Mouse (Mus musculus): ENCODE measurements around the gene Krt14. TPM values are rescaled to one million over a fixed set of nuclear protein-coding genes. Genes with fewer than 3 reads are reported as not detected.
A peak's percentile ranks its signal among the peaks of the same experiment; 100 is the strongest.

Krt14 gene
- polyA plus RNA-seq, 1 experiment from 2014 or later, result 0.22 TPM

DNA sequence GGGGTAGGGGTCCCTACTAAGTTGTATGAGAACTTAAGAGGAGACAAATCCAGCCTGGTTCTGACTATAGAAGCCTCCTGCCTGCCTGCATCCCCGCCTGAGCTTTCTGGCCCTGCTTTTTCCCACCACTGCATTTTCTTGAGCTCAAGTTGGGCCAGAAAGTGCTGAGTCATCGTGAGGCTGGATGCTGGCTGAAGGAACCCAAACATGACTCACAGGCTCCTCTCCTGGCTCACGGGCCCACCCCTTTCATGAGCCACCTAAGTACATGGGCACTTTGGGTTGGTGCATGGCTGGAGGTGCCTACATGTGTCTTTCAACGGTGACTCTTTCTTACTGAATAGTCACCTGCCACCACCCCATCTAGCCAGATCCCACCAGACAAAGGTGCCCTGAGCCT is 8.7 kb downstream of the Krt14 start:
- Histone ChIP-seq H3K27me3 (no peaks in the 10 kb centered on the region), H3K27ac (no peak overlapping the region), H3K4me1 (replicated peaks) (no peaks in the 10 kb centered on the region), H3K9ac (replicated peaks) (no peak overlapping the region), H3K36me3 (no peaks in the 10 kb centered on the region), H3K4me2 (replicated peaks) (no peak overlapping the region), H3K9me3 (no peaks in the 10 kb centered on the region), H3K4me3 (replicated peaks) (no peak overlapping the region)
- 83% methylated on average over 4 of the region's 4 CpGs for WGBS
- ATAC-seq, result no peak

DNA sequence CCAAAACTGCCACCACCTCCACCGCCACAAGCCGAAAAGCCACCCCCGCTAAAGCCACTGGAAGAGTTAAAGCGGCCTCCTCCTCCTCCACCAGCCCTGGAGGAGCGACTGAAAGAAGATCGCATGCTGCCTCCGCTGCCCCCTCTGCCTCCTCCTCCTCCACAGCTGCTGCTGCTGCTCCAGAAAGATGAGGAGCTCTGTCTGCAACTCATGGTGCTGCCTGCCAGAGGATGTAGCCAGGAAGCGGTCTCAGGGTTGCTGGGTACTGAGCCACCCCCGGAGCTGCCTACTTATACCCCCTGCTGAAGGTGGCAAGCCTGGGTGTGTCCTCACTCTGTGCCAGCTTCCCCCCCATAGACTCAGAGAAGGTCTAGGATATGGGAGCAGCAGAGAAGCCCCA is 14.4 kb downstream of the Krt14 start, which contains the start of gene Krt9:
TSS of gene Krt9 (minus strand) at position 255 of the 400 bp plus-strand sequence.
- Histone ChIP-seq H3K9ac (replicated peaks) (no peak within 1 kb of the TSS), H3K27ac (no peak within 1 kb of the TSS), H3K4me2 (replicated peaks) (no peak within 1 kb of the TSS), H3K27me3 (no peaks in the 10 kb centered on the region), H3K4me3 (replicated peaks) (no peak within 1 kb of the TSS), H3K9me3 (no peaks in the 10 kb centered on the region), H3K4me1 (replicated peaks) (no peaks in the 10 kb centered on the region), H3K36me3 (no peaks in the 10 kb centered on the region)
- 73% methylated on average over 9 of the region's 9 CpGs for WGBS
- ATAC-seq, result no peak

DNA sequence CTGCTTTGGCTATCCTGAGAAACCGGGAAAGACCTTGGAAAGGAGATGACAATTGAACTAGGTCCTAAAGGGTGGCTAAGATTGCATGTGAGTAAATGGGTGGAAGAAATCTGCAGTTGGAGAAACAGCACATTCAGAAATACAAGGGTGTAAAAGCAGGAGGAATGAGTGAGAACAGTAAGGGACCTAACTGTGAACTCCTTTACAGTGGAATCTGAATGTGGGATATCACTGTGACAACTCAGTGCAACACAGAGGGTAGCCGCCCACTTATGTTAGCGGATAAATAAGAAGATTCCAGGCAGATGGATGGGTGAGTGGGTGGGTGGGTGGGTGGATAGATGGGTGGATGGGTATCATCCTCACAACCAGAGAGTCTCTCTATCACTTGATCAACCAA is 15.5 kb downstream of the Krt14 start:
- no peak for ATAC-seq
- WGBS, result 97% methylated on average over 3 of the region's 3 CpGs

DNA sequence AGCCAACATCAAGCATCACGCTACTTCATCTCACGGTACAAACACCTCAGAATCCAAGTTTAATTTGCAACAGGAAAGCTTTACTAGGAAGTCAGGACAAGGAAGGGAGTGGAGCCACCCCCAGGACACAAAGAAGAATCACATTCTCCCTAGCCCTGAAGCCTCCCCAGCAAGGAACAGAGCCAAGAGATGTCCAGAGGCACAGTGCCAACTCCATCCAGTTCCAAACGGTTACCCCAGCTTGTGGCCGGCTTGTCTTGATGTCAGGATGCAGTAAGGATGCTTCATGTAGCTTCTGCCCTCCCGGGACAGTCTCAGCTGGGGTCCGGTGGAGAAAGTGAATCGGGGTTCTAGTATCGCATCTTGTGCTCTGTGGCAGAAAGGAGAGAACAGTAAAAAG is 20.6 kb downstream of the Krt14 start:
- no peak overlapping the region for H3K4me3 ChIP-seq (replicated peaks)
- 89% methylated on average over 8 of the region's 8 CpGs for whole genome bisulfite sequencing
- H3K27me3 ChIP-seq, result no peaks in the 10 kb centered on the region

More for the DNA sequence above, 15.5 kb downstream of the Krt14 start:
- Histone ChIP-seq H3K4me1 (replicated peaks) (no peaks in the 10 kb centered on the region), H3K27ac (no peak overlapping the region), H3K36me3 (no peaks in the 10 kb centered on the region), H3K4me3 (replicated peaks) (no peak overlapping the region), H3K9ac (replicated peaks) (no peak overlapping the region), H3K4me2 (replicated peaks) (no peak overlapping the region), H3K9me3 (no peaks in the 10 kb centered on the region), H3K27me3 (no peaks in the 10 kb centered on the region)

DNA sequence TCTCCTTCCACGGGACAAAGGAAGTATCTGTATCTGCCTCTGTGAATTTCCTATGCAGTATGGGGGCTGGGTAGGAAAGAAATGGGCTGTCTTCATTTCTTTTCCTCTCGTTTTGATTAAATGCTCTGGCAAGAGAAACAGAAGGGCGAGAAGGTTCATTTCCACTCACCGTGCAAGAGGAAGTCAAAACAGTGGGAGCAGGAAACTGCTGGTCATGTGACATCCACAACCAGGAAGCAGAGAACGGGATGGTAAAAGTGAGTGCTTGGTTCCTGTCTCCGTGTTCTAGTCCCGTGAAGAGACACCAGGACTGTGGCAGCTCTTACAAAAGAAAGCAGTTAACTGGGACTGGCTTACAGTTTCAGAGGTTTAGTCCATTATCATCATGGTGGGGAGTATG is 25.6 kb downstream of the Krt14 start:
- H3K9me3 ChIP-seq, result no peaks in the 10 kb centered on the region
- H3K4me1 ChIP-seq (replicated peaks), result no peaks in the 10 kb centered on the region
- H3K9ac ChIP-seq (replicated peaks), result no peak overlapping the region
- no peak overlapping the region for H3K4me3 ChIP-seq (replicated peaks)
- no peak overlapping the region for H3K4me2 ChIP-seq (replicated peaks)
- WGBS, result 85% methylated on average over 7 of the region's 7 CpGs
- no peak overlapping the region for H3K27ac ChIP-seq
- no peaks in the 10 kb centered on the region for H3K27me3 ChIP-seq
- H3K36me3 ChIP-seq, result no peaks in the 10 kb centered on the region
- no peak for ATAC-seq

More for the DNA sequence above, 20.6 kb downstream of the Krt14 start:
- Histone ChIP-seq H3K9me3 (no peaks in the 10 kb centered on the region), H3K27ac (no peak overlapping the region), H3K4me1 (replicated peaks) (no peaks in the 10 kb centered on the region), H3K36me3 (no peaks in the 10 kb centered on the region), H3K9ac (replicated peaks) (no peak overlapping the region), H3K4me2 (replicated peaks) (no peak overlapping the region)
- ATAC-seq, result no peak

DNA sequence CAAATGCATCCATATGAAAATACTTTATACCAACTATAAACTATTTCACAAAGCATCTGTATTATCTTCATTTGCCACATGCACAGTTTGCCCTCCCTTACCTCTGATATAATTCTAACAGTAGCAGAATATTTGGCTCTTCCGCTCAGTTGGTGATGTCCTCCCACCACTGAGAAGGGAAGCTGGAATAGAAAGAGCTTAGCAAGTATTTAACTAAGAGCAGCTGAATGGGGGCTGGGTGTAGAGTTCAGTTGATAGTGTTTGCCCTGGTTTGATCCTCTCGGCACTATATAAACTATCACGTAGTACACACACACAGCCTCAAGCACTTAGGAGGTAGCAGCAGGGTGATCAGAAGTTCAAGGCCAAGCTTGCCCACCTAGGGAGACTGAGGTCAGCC is 28.1 kb downstream of the Krt14 start:
- ATAC-seq, result no peak
- H3K27ac ChIP-seq, result no peak overlapping the region
- 80% methylated on average over 3 of the region's 3 CpGs for WGBS
- no peaks in the 10 kb centered on the region for H3K36me3 ChIP-seq
- H3K9ac ChIP-seq (replicated peaks), result no peak overlapping the region
- H3K4me1 ChIP-seq (replicated peaks), result no peaks in the 10 kb centered on the region
- H3K4me3 ChIP-seq (replicated peaks), result no peak overlapping the region
- H3K4me2 ChIP-seq (replicated peaks), result no peak overlapping the region
- H3K9me3 ChIP-seq, result no peaks in the 10 kb centered on the region
- no peaks in the 10 kb centered on the region for H3K27me3 ChIP-seq

DNA sequence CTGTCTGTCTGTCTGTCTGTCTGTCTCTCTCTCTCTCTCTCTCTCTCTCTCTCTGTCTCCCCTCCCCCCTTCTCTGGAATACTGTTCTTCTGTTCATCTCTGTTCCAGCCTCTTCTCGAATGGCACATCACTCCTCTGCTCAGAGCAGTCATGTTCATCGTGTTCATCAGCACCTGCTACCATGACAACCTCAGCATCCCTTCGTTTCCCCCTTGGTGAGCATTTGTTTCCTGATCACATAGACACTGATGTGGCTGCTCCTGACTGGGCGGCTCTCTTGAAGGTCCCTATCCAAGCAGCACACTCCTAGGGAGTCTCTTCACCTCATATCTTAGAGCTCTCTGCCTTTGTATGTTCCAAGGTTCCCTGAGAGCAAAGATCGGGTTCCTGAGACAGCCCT is 29.0 kb downstream of the Krt14 start:
- 74% methylated on average over 5 of the region's 5 CpGs for WGBS
- Histone ChIP-seq H3K27me3 (no peaks in the 10 kb centered on the region), H3K27ac (no peak overlapping the region)

DNA sequence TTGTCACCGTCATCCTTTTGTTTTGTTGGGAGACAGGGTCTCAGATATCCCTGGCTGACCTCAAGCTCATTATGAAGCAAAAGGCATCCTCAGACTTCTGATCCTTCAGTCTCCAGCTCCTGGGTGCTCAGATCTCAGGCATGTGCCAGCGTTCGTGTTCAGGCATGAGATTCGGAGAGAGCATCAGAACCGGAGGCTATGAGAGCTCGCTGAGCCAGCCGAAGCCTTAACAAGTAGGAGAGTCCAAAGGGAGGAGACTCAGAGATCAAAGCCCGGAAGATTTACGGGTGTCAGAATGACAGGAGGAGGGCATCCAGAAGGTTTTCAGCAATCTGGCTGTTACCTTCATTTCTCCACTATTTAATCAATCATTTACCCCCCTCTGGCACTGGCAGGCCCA is 30.6 kb downstream of the Krt14 start:
- ATAC-seq, result no peak
- H3K27me3 ChIP-seq, result no peaks in the 10 kb centered on the region
- no peaks in the 10 kb centered on the region for H3K9me3 ChIP-seq
- H3K4me2 ChIP-seq (replicated peaks), result no peak overlapping the region
- no peak overlapping the region for H3K9ac ChIP-seq (replicated peaks)
- 81% methylated on average over 9 of the region's 9 CpGs for WGBS
- H3K4me1 ChIP-seq (replicated peaks), result no peaks in the 10 kb centered on the region
- H3K4me3 ChIP-seq (replicated peaks), result no peak overlapping the region
- H3K36me3 ChIP-seq, result no peaks in the 10 kb centered on the region
- H3K27ac ChIP-seq, result no peak overlapping the region

More for the DNA sequence above, 29.0 kb downstream of the Krt14 start:
- Histone ChIP-seq H3K4me1 (replicated peaks) (no peaks in the 10 kb centered on the region), H3K4me3 (replicated peaks) (no peak overlapping the region), H3K9ac (replicated peaks) (no peak overlapping the region), H3K36me3 (no peaks in the 10 kb centered on the region), H3K9me3 (no peaks in the 10 kb centered on the region), H3K4me2 (replicated peaks) (no peak overlapping the region)
- ATAC-seq, result no peak

DNA sequence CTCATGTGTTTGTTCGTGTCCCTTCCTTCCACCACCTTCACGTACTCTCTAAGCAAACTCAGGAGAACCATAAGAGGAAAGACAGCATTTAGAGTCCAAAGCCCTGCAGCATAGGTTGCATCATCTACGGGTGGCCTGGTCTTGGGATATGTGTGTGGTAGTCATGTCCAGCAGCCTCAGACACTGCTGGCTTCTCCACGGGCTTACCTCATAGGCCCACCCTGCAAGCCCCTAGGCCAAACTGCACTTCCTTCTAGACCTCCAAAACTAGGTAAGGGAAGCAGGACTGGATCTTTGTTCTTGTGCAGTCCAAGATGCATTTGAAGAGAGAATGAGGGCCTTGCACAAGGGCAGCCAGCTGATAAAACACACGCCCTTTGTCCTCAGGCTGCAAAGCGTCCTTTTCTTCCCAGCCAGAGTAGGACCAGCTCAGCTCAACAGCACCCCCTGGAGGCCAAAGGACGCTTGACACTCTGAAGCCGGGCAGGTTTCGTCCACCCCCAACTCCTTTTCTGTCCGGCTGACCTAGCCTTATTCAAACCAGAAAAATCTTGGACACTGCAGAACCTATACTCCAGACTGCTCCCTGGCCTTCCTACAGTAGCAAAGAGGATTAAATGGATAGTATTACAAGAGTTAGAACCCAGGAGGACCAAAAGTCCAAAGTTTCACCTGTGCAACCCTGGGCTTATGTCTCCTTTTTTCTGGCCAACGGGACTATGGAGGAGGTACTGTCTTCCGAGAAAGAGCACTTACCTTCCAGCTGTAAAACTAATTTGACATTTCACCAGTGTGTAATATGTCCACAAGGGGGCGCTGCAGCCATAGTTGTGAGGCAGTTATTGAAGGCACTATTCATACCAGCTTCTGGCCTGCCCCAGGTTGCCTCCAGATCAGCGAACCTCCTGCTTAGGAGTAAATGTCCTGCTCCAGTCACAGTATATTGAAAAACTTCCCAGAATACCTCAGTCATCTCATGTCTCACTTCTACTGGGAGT is 38.3 kb downstream of the Krt14 start:
- peak; percentile 60 for ATAC-seq
- no peak overlapping the region for H3K4me3 ChIP-seq (replicated peaks)
- H3K4me2 ChIP-seq (replicated peaks), result no peak overlapping the region
- WGBS, result 35% methylated on average over 14 of the region's 14 CpGs
- no peaks in the 10 kb centered on the region for H3K9me3 ChIP-seq
- H3K27ac ChIP-seq, result no peak overlapping the region
- no peak overlapping the region for H3K9ac ChIP-seq (replicated peaks)
- no peaks in the 10 kb centered on the region for H3K36me3 ChIP-seq
- no peaks in the 10 kb centered on the region; the same call in 1 of the 2 replicates for H3K4me1 ChIP-seq (replicated peaks)
- no peaks in the 10 kb centered on the region for H3K27me3 ChIP-seq

DNA sequence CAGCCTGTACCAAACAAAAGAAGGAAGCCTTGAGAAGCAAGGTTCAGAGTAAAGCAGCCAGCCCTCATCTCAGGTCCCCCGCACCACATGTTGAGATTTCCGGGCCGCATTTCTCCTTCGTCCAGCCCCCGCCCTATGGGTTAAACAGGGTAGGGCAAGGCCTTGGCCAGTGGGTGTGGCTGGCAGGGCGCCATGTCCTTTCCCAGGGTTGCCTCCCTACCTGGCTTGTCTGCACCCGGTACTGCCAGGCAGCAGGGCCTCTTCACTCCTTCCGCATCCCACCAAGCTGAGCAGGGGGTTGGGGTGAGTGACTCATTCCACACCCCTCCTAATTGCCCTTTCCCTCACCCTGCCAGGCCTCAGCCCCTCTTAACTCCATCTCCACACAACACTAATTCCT is 39.3 kb downstream of the Krt14 start:
- no peak overlapping the region for H3K9ac ChIP-seq (replicated peaks)
- 87% methylated on average over 8 of the region's 8 CpGs for WGBS
- H3K4me2 ChIP-seq (replicated peaks), result no peak overlapping the region
- no peak overlapping the region for H3K27ac ChIP-seq
- H3K4me1 ChIP-seq (replicated peaks), result no peaks in the 10 kb centered on the region; the same call in 1 of the 2 replicates
- 0 out of 2 replicates have a peak, but pooled peaks have one; percentile 24 for ATAC-seq
- H3K4me3 ChIP-seq (replicated peaks), result no peak overlapping the region
- H3K9me3 ChIP-seq, result no peaks in the 10 kb centered on the region
- no peaks in the 10 kb centered on the region for H3K27me3 ChIP-seq
- no peaks in the 10 kb centered on the region for H3K36me3 ChIP-seq

DNA sequence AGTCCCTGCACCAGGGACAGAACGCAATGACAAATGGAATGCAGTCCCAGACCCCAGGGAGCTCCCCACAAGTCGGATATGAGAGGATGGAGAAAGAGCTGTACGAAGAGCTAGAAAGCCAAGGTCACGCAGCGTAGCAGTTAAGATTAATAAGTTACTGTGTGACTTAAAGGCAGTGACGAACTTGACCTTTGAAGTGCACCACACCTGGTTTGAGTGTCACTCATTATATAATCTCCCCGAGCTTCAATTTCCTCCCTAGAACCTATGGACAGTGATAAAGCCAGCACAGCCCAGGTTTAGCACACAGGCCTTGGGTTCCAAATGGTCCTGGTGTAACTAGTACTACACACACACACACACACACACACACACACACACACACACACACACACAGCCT is 43.0 kb downstream of the Krt14 start:
- WGBS, result 70% methylated on average over 7 of the region's 7 CpGs
- no peak for ATAC-seq
- H3K9ac ChIP-seq (replicated peaks), result no peak overlapping the region

DNA sequence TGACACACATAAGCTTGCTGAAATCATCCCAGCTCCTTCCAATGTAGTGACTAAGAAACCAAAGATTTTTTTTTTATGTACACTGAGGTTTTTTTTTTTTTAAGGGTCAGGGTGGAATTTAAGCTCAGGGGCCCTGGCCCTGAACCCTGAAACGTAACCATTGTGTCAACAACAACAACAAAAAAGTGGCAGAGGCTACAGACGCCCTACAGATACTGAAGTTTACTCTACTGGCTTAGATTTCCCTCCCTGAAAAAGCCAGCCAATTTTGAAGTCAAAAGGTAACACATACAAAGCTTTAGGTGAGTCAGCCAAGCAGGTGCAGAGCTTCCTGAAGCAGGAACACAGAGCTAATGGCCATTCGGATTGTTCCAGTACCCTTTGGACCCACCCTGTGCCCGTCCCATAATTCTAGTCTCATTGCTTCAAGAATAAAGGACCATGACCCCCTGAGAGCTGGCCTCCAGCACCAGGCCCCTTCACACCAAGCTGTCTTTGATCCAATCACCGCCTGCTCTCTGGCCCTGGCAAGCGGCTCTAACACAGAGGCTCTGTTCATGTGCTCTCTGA is 49.4 kb downstream of the Krt14 start:
- ATAC-seq, result no peak
- H3K27me3 ChIP-seq, result no peaks in the 10 kb centered on the region
- no peak overlapping the region for H3K9ac ChIP-seq (replicated peaks)
- H3K9me3 ChIP-seq, result no peaks in the 10 kb centered on the region
- no peak overlapping the region for H3K4me2 ChIP-seq (replicated peaks)
- H3K27ac ChIP-seq, result no peak overlapping the region
- H3K4me1 ChIP-seq (replicated peaks), result no peaks in the 10 kb centered on the region
- 71% methylated on average over 6 of the region's 6 CpGs for WGBS
- H3K4me3 ChIP-seq (replicated peaks), result no peak overlapping the region
- H3K36me3 ChIP-seq, result no peaks in the 10 kb centered on the region

More for the DNA sequence above, 43.0 kb downstream of the Krt14 start:
- no peaks in the 10 kb centered on the region for H3K9me3 ChIP-seq
- H3K4me1 ChIP-seq (replicated peaks), result no peaks in the 10 kb centered on the region; the same call in 1 of the 2 replicates
- no peak overlapping the region for H3K27ac ChIP-seq
- no peak overlapping the region for H3K4me3 ChIP-seq (replicated peaks)
- no peaks in the 10 kb centered on the region for H3K27me3 ChIP-seq
- no peak overlapping the region for H3K4me2 ChIP-seq (replicated peaks)
- H3K36me3 ChIP-seq, result no peaks in the 10 kb centered on the region
